Mouse (Mus musculus): Measurements from ENCODE around the gene Iqcd.

DNA sequence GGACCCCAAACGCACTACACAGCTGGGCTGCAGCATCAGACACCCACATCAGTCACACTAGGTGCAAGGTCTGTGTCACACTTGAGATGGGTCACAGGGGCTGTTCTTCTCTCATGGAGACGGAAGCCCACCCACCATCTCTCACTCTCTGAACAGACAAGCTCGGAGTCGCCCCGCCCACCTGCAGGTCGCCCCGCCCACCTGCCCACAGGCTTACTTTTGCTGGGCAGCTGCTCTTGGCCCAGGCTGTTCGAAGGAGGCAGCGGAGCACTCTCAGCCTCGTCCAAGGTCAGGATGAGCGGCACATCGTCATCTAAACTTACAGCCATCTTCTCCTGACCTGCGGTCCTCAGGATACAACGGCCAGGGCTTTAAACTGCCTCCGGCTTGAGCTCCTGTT, 3.8 kb upstream of the Iqcd start:
- TF ChIP-seq CTCF (IDR thresholded peaks at IDR 0.05; ENCODE audit: control insufficient read depth, insufficient read depth, insufficient replicate concordance, low read depth, low read length) (no peak), POLR2A (IDR thresholded peaks at IDR 0.05; ENCODE audit: control insufficient read depth, low read depth, low read length) (no peak)
